Mouse (Mus musculus) testis, adult 2 months (tissue): ENCODE measurements around the gene 1700012B09Rik.

ENCODE experiments used
- CTCF ChIP-seq: fragments of 200-500 bp; IDR thresholded peaks from 2 replicates; pipeline ENCODE4 v1.5.1; 2012; ENCODE audit warnings: low read depth, mild to moderate bottlenecking, inconsistent platforms, low read length, moderate library complexity; ENCODE audit not compliant: control insufficient read depth, insufficient read depth, insufficient replicate concordance
- POLR2A ChIP-seq: fragments of 200-500 bp; IDR thresholded peaks from 2 replicates; pipeline ENCODE4 v1.6.1; 2012; ENCODE audit warnings: low read depth, mild to moderate bottlenecking, inconsistent platforms, low read length, moderate library complexity; ENCODE audit not compliant: control insufficient read depth

- no peak for TF ChIP-seq POLR2A
- no peak for TF ChIP-seq CTCF
These were observed 59.9 kb downstream of the 1700012B09Rik start for GRCm38 (mm10) chr9:14710910-14711309.
